Mouse (Mus musculus) midbrain, embryonic 11.5 days (tissue): ENCODE results near the gene Tmem106a. TPM values are rescaled to one million over a fixed set of nuclear protein-coding genes. Genes with fewer than 3 reads are reported as not detected.

Experiments
- ATAC-seq: fragments of 200-750 bp; cut with Nextera tagmentation; 2 replicates; pipeline ENCODE4 v1.8.0; 2017; ENCODE audit warnings: moderate TSS enrichment, moderate library complexity; ENCODE audit not compliant: low FRiP score
- DNase-seq: peaks from one replicate; pipeline ENCODE4 v3.0.0; 2015; ENCODE audit warnings: low spot score; ENCODE audit errors: missing footprints
- H3K27ac ChIP-seq: fragments of 300-500 bp; sonication (generic); 2 replicates; pipeline ENCODE4 v1.5.1; 2014; ENCODE audit warnings: low read depth, low read length
- H3K27me3 ChIP-seq: fragments of 300-500 bp; sonication (generic); 2 replicates; pipeline ENCODE4 v1.6.1; 2014; ENCODE audit warnings: mild to moderate bottlenecking, low read length, moderate library complexity, mixed read lengths; ENCODE audit not compliant: control insufficient read depth, insufficient read depth
- H3K36me3 ChIP-seq: fragments of 300-500 bp; sonication (generic); 2 replicates; pipeline ENCODE4 v1.6.1; 2014; ENCODE audit warnings: mild to moderate bottlenecking, low read length, moderate library complexity, mixed read lengths; ENCODE audit not compliant: control insufficient read depth, insufficient read depth
- H3K4me1 ChIP-seq: fragments of 300-500 bp; sonication (generic); 2 replicates; pipeline ENCODE4 v1.6.1; 2014; ENCODE audit warnings: low read length; ENCODE audit not compliant: control insufficient read depth, insufficient read depth
- H3K4me2 ChIP-seq: fragments of 300-500 bp; sonication (generic); 2 replicates; pipeline ENCODE4 v1.6.1; 2014; ENCODE audit warnings: mild to moderate bottlenecking, moderate library complexity
- H3K4me3 ChIP-seq: fragments of 300-500 bp; sonication (generic); 2 replicates; pipeline ENCODE4 v1.5.1; 2014; ENCODE audit warnings: low read depth, low read length
- H3K9ac ChIP-seq: fragments of 300-500 bp; sonication (generic); 2 replicates; pipeline ENCODE4 v1.6.1; 2014; ENCODE audit warnings: low read length
- H3K9me3 ChIP-seq: fragments of 300-500 bp; sonication (generic); 2 replicates; pipeline ENCODE4 v1.6.1; 2016; ENCODE audit warnings: low read length; ENCODE audit not compliant: control insufficient read depth
- WGBS: fragments of 180-500 bp; shearing (Covaris S2); extraction: QIAGEN DNeasy Blood & Tissue Kit; methylation state at CpG from one replicate; pipeline ENCODE4 v1.1.7; 2014; 5-methylcytosine and 5-hydroxymethylcytosine counted together
- polyA plus RNA-seq: library from polyadenylated mRNA; unstranded; fragments of >200 nt; fragmentation: Nextera tagmentation; extraction: Ambion mirVana; gene quantifications from 2 replicates; pipeline ENCODE4 v1.2.1, GENCODE M21; 2014

Tmem106a gene
- polyA plus RNA-seq = 2.6 and 2.7 TPM in 2 replicates

GRCm38 (mm10) chr11:101582054-101583035, at the start of gene Tmem106a:
Gene Tmem106a (plus strand): TSS chr11:101582242.
- WGBS = 19% methylated on average over 29 of the region's 31 CpGs
- H3K27ac ChIP-seq = no peak within 1 kb of the TSS

DNA sequence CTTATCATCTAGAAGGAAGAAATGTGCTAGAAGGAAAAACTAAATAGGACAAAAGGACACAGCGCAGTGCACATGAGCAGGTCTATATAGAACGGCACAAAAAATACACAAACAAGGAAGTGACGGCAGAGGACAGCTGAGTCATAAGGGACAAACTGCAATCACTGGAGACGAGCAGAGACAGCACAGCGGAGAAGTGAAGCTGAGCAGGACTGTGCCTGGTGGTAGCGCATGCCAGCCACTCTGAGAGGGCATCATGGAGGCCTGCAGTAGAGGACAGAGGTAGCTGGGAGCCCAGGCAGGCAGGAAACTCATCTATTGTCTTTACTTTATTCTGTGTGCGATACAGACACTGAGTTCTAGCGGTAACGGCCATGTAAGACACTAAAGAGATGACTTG, 38.5 kb upstream of the Tmem106a start:
- WGBS = 91% methylated on average over 9 of the region's 9 CpGs
- Histone ChIP-seq H3K27ac (no peak overlapping the region), H3K9me3 (no peaks in the 10 kb centered on the region), H3K36me3 (no peaks in the 10 kb centered on the region; the same call in 1 of the 2 replicates), H3K4me1 (no peaks in the 10 kb centered on the region), H3K27me3 (no peaks in the 10 kb centered on the region), H3K9ac (no peak overlapping the region), H3K4me2 (no peak overlapping the region), H3K4me3 (no peak overlapping the region)
- DNase-seq (no peak), ATAC-seq (no peak)

More at GRCm38 (mm10) chr11:101582054-101583035, at the start of gene Tmem106a:
- ATAC-seq (no peak), DNase-seq (peak; percentile 96)
- Histone ChIP-seq H3K9ac (peak within 1 kb of the TSS; percentile 43), H3K36me3 (peaks cover 9% of the 10 kb centered on the region), H3K4me2 (peak within 1 kb of the TSS; percentile 41), H3K9me3 (no peaks in the 10 kb centered on the region), H3K4me3 (peak within 1 kb of the TSS; percentile 22), H3K27me3 (no peaks in the 10 kb centered on the region), H3K4me1 (peaks cover 8% of the 10 kb centered on the region; the same call in 1 of the 2 replicates)

DNA sequence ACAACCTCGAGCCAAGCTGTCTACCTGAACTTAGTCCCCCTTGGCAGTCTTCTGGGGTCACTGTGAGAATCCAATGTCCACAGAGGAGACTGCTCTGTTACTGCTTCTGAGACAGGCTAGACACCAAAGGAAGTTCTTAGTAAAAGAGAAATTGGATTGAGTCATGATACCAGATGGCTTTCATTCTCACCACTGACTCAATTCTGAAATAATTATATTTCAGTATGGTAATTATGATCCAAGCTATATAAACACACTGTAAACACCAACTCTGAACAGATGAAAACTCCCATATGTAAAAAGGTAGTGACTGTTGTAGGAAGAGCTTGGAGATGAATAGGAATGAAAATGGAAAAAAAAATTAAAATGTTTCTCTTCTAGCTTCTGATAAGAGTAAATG, 37.9 kb upstream of the Tmem106a start:
- Histone ChIP-seq H3K4me3 (no peak overlapping the region), H3K9me3 (no peaks in the 10 kb centered on the region), H3K4me1 (no peaks in the 10 kb centered on the region), H3K27ac (no peak overlapping the region), H3K9ac (no peak overlapping the region), H3K27me3 (no peaks in the 10 kb centered on the region), H3K36me3 (no peaks in the 10 kb centered on the region; the same call in 1 of the 2 replicates), H3K4me2 (no peak overlapping the region)
- DNase-seq = no peak
- 95% methylated on average over 1 of the region's 1 CpGs for WGBS
- ATAC-seq = no peak

- Histone ChIP-seq H3K4me1 (peaks cover 12% of the 10 kb centered on the region), H3K36me3 (no peaks in the 10 kb centered on the region; the same call in 1 of the 2 replicates), H3K9me3 (no peaks in the 10 kb centered on the region), H3K4me2 (no peak overlapping the region), H3K27ac (no peak overlapping the region), H3K9ac (no peak overlapping the region), H3K4me3 (no peak overlapping the region), H3K27me3 (no peaks in the 10 kb centered on the region)
- DNase-seq (no peak), ATAC-seq (no peak)
These were observed 33.5 kb upstream of the Tmem106a start for GRCm38 (mm10) chr11:101548526-101548925.

GRCm38 (mm10) chr11:101551751-101552475, 30.1 kb upstream of the Tmem106a start, which contains the start of the genes Brca1 and Nbr1:
Gene Brca1 (minus strand): TSS chr11:101551955.
Gene Nbr1 (plus strand): TSS chr11:101552149.
- ATAC-seq (peak; percentile 80), DNase-seq (peak; percentile 100)
- Histone ChIP-seq H3K9ac (peak within 1 kb of the TSS; percentile 83), H3K4me3 (peak within 1 kb of the TSS; percentile 80), H3K27me3 (no peaks in the 10 kb centered on the region), H3K4me2 (peak within 1 kb of the TSS; percentile 78), H3K27ac (peak within 1 kb of the TSS; percentile 87), H3K9me3 (no peaks in the 10 kb centered on the region), H3K4me1 (peaks cover 24% of the 10 kb centered on the region), H3K36me3 (0 out of 2 replicates have a peak, but pooled peaks cover 3% of the 10 kb centered on the region)
- WGBS = under 1% methylated on average over 43 of the region's 43 CpGs

GRCm38 (mm10) chr11:101552476-101553300, 29.4 kb upstream of the Tmem106a start:
- H3K27ac ChIP-seq = peak overlapping the region; percentile 87
- DNase-seq (peak; percentile 97), ATAC-seq (peak; percentile 97)
- H3K27me3 ChIP-seq = no peaks in the 10 kb centered on the region
- 0 out of 2 replicates have a peak, but pooled peaks cover 5% of the 10 kb centered on the region for H3K36me3 ChIP-seq
- H3K4me1 ChIP-seq = peaks cover 24% of the 10 kb centered on the region
- H3K4me2 ChIP-seq = peak overlapping the region; percentile 76
- peak overlapping the region; percentile 83 for H3K9ac ChIP-seq
- peak overlapping the region; percentile 80 for H3K4me3 ChIP-seq
- H3K9me3 ChIP-seq = no peaks in the 10 kb centered on the region
- under 1% methylated on average over 37 of the region's 37 CpGs for WGBS

DNA sequence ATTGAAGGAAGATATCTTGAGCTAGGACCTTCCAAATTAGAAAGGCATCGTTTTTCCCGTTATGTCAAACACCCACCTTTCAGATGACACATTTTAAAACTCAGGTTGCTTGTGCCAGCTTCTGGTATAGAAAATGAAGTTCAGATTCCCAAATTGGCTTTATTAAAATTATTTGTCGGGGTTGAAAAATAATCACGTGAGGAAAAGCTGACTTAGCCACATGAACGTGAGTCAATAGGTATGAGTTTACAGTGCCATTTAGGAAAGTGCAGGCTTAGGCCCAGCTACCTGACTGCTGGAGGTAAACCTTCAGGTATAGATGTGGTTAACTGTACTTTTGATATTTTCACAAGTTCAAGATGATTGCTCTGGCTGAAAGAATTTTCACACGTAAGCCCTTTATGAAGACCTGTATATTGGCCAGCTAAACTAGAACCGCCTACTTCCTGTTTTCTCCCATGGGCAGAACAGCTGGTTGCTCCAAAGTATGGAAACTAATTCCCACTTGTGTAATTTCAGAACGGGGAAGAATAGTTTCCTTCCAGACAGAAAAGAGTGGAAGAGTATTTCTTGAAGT, 28.6 kb upstream of the Tmem106a start:
- peaks cover 24% of the 10 kb centered on the region for H3K4me1 ChIP-seq
- H3K27me3 ChIP-seq = no peaks in the 10 kb centered on the region
- H3K9me3 ChIP-seq = no peaks in the 10 kb centered on the region
- H3K9ac ChIP-seq = peak overlapping the region; percentile 83
- WGBS = 27% methylated on average over 8 of the region's 8 CpGs
- peak overlapping the region; percentile 76 for H3K4me2 ChIP-seq
- ATAC-seq (no peak), DNase-seq (no peak)
- H3K27ac ChIP-seq = no peak overlapping the region
- H3K4me3 ChIP-seq = peak overlapping the region; percentile 80
- H3K36me3 ChIP-seq = 0 out of 2 replicates have a peak, but pooled peaks cover 5% of the 10 kb centered on the region

DNA sequence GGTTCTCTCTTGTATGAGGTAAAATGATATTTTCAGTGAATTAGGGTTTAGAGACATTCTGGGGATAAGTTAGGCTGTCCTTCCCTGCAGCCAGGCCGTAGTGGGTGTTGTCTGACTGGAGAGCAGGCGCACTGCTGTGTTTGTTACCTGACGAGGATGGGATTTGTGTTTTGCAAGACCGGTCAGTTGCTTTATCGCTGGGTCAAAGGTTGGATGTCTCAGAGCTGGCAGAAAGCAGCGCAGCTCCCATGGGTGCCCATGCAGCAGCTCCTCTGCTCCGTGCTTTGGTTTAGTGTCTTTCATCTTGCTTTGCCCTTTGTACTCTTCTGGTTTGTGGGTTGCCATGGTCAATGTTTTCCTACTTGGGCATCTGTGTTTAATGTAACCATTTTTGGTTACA, 25.5 kb upstream of the Tmem106a start:
- no peak for ATAC-seq
- WGBS = 93% methylated on average over 7 of the region's 7 CpGs
- Histone ChIP-seq H3K9me3 (no peaks in the 10 kb centered on the region), H3K9ac (no peak overlapping the region), H3K4me2 (no peak overlapping the region), H3K36me3 (0 out of 2 replicates have a peak, but pooled peaks cover 5% of the 10 kb centered on the region), H3K4me3 (no peak overlapping the region), H3K4me1 (peaks cover 14% of the 10 kb centered on the region), H3K27me3 (no peaks in the 10 kb centered on the region), H3K27ac (no peak overlapping the region)
- no peak for DNase-seq
